Mouse (Mus musculus) mammary gland, adult 2 months (tissue): Measurements from ENCODE around the gene Ttc16. TPM values are rescaled to one million over a fixed set of nuclear protein-coding genes. Genes with fewer than 3 reads are reported as not detected.

Experiments
- polyA plus RNA-seq: library from polyadenylated mRNA; depleted of rRNA; stranded (reverse); fragments of >200 nt; gene quantifications from 2 replicates; pipeline ENCODE4 v1.2.3, GENCODE M21; 2012; ENCODE audit warnings: low replicate concordance; rRNA removed

Gene Ttc16
- 0.42 and 0.70 TPM in 2 replicates for polyA plus RNA-seq

GRCm38 (mm10) chr2:32775359-32776074 lies at the start of gene Ttc16, which contains the start of gene Ptrh1:
Gene Ttc16, minus strand, starts transcription at chr2:32775633.
Gene Ptrh1, plus strand, starts transcription at chr2:32775786.

GRCm38 (mm10) chr2:32784048-32784681 lies 8.7 kb upstream of the Ttc16 start, which contains the start of gene Cfap157:
Gene Cfap157, minus strand, starts transcription at chr2:32784428.

GRCm38 (mm10) chr2:32757056-32757845 lies 18.2 kb downstream of the Ttc16 start, which contains the start of gene Tor2a:
Gene Tor2a, plus strand, starts transcription at chr2:32757234.

GRCm38 (mm10) chr2:32740916-32741272 lies 34.5 kb downstream of the Ttc16 start, which contains the start of gene 6330409D20Rik:
Gene 6330409D20Rik, minus strand, starts transcription at chr2:32741016.

GRCm38 (mm10) chr2:32720681-32721229 lies 54.7 kb downstream of the Ttc16 start, which contains the start of gene Sh2d3c:
Gene Sh2d3c, plus strand, starts transcription at chr2:32721055.

GRCm38 (mm10) chr2:32712934-32713817 lies 62.3 kb downstream of the Ttc16 start, which contains the start of gene Cdk9:
Gene Cdk9, minus strand, starts transcription at chr2:32713076.

Other genes starting within 250 kb of the Ttc16 start
- gene Fam102a, start 240.3 kb downstream of the Ttc16 start, polyA plus RNA-seq = 32.3 and 66.9 TPM in 2 replicates
- gene Dpm2, start 204.8 kb downstream of the Ttc16 start, polyA plus RNA-seq = 127 and 170 TPM in 2 replicates
- 0.20 TPM in 1 of 2 replicates, not detected in the other for gene Pip5kl1, start 200.8 kb downstream of the Ttc16 start, polyA plus RNA-seq
- gene 9430097D07Rik, start 199.9 kb downstream of the Ttc16 start, polyA plus RNA-seq = not detected in 2 replicates
- 28.7 and 39.7 TPM in 2 replicates for gene St6galnac4, start 188.5 kb downstream of the Ttc16 start, polyA plus RNA-seq
- 69.1 and 77.3 TPM in 2 replicates for gene St6galnac6, start 175.9 kb downstream of the Ttc16 start, polyA plus RNA-seq
- gene Ak1, start 153.9 kb downstream of the Ttc16 start, polyA plus RNA-seq = 13.3 and 257 TPM in 2 replicates
- gene Eng, start 129.0 kb downstream of the Ttc16 start, polyA plus RNA-seq = 204 and 247 TPM in 2 replicates
- 58.6 and 75.4 TPM in 2 replicates for gene Fpgs, start 71.5 kb downstream of the Ttc16 start, polyA plus RNA-seq
- gene Cdk9, start 62.6 kb downstream of the Ttc16 start, polyA plus RNA-seq = 122 and 141 TPM in 2 replicates
- gene Sh2d3c, start 54.6 kb downstream of the Ttc16 start, polyA plus RNA-seq = 70.1 and 122 TPM in 2 replicates
- gene 6330409D20Rik, start 34.6 kb downstream of the Ttc16 start, polyA plus RNA-seq = not detected in 2 replicates
- 65.6 and 109 TPM in 2 replicates for gene Tor2a, start 18.4 kb downstream of the Ttc16 start, polyA plus RNA-seq
- 7.6 and 8.0 TPM in 2 replicates for gene Ptrh1, start 153 bp upstream of the Ttc16 start, polyA plus RNA-seq
- not detected in 2 replicates for gene Cfap157, start 8.8 kb upstream of the Ttc16 start, polyA plus RNA-seq
- 10.2 and 13.6 TPM in 2 replicates for gene Stxbp1, start 71.6 kb upstream of the Ttc16 start, polyA plus RNA-seq
- gene Fam129b, start 100.5 kb upstream of the Ttc16 start, polyA plus RNA-seq = 49.6 and 59.0 TPM in 2 replicates
- gene Rpl12, start 185.9 kb upstream of the Ttc16 start, polyA plus RNA-seq = 293 and 419 TPM in 2 replicates
- 18.9 and 26.2 TPM in 2 replicates for gene Lrsam1, start 186.0 kb upstream of the Ttc16 start, polyA plus RNA-seq
- 47.6 and 142 TPM in 2 replicates for gene Slc2a8, start 206.4 kb upstream of the Ttc16 start, polyA plus RNA-seq